Mouse (Mus musculus) naive thymus-derived CD4-positive, alpha-beta T cell, adult 2 months (primary cell): ENCODE measurements around the gene Hyal1.

ENCODE experiments used
- DNase-seq: peaks from one replicate; pipeline ENCODE4 v3.0.0-alpha.2; 2011; ENCODE audit warnings: low read depth

Gene Hyal1

GRCm38 (mm10) chr9:107594281-107595062, 17.7 kb downstream of the Hyal1 start:
- DNase-seq, result no peak

- no peak for DNase-seq
These were observed 20.2 kb downstream of the Hyal1 start for GRCm38 (mm10) chr9:107596619-107597569.

GRCm38 (mm10) chr9:107598385-107598784, 21.7 kb downstream of the Hyal1 start:
- DNase-seq, result no peak

GRCm38 (mm10) chr9:107599433-107599832, 22.7 kb downstream of the Hyal1 start:
- no peak for DNase-seq

DNA sequence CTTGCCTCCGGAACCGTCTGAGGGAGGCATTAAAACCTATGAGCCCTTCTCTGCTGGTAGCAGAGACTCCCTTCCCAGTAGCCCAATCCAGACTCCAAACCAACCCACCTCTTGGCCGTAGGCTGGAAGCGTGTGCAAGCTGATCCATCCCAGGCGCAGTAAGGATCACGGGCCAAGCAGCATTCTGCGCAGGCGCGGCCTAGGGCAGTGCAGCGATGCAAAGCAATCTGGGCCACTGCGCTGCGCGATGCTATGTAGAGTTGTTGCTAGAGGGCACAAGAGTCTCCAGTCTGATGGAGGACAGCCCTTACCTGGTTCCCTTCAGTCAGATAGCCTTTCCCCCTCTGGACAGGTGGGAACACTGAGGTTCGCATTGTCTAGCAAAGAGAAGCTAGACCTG, 23.1 kb downstream of the Hyal1 start:
- no peak for DNase-seq

GRCm38 (mm10) chr9:107600745-107601144, 24.0 kb downstream of the Hyal1 start:
- peak; percentile 45 for DNase-seq

- no peak for DNase-seq
These were observed 24.5 kb downstream of the Hyal1 start for GRCm38 (mm10) chr9:107601275-107601674.

DNA sequence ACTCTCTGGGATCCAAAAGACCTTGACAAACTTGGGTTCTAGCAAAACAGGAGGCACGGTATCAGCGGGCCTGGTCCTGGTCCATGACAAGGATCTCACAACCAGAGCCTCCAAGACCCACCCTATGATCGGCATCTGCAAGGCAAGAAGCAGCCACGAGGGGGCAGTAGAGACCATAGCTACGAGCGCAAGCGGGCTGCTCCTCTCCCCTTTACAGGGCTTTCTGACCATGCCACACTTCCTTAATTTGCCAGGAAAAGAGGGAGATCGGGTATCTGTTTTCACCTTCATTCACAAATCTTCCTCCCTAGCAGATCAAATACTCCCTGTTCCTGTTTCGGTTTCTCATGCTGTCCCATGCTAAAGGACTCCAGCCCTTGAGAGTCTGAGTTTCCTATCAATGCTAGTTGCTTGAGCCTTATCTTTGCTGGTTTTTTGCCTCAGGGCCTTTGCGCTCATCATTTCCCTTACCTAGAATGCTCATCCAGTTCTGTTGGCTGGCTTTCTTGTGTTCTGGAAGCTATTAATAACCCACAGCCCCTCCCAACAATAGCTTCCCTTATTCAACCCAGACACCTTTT, 25.4 kb downstream of the Hyal1 start:
- peak; percentile 94 for DNase-seq

GRCm38 (mm10) chr9:107603251-107603650, 26.5 kb downstream of the Hyal1 start:
- no peak for DNase-seq

DNA sequence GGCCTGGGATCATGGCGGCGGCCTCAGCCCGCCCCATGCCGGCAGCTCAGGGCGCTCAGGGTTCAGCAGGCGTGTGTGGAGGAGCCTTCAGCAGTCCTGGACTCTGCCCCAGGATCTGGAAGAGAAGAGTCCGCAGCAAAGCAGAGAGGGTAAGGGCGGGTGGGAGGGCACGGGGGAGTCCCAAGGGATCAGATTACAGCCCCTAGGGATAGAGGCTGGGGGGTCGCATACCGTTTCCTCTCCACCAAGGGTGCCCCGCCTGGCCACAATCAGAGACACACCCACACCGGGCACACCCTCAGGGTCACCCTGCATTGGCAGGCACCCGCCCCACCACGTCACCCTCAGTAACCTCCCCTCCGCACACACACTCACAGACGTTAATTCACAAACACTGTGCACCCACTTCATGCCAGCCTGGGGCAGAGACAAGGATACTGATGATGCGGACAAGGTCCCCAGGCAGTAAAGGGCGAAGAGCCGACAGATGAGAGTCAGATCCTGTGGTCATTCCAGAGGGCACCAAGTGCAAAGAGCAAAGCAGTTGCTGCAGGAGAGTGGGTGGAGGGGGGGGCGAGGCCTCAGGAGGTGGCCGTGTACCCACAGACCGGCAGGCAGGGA, 28.4 kb downstream of the Hyal1 start:
- DNase-seq, result no peak

DNA sequence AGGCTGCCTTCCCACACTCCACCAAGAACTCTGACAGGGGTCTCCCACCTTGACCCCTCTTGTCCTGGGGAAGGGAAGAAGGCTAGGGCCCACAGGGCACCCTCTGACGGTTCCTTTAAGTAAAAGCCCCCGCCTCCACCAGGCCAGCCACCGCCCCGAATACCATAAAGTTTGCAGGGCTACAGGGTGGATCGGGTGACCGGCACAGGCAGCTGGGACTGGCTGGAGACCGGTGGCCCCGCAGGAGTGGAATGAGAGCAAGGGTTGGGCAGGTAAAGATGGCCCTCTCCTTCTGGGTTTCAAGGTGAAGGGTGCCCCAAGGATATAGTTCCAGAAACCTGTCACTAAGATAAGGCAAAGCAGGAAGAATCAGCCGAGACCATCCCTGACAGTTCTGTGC, 29.9 kb downstream of the Hyal1 start:
- no peak for DNase-seq

- no peak for DNase-seq
These were observed 30.3 kb downstream of the Hyal1 start for GRCm38 (mm10) chr9:107607036-107607435.

GRCm38 (mm10) chr9:107607653-107608245, 31.0 kb downstream of the Hyal1 start:
- DNase-seq, result no peak

DNA sequence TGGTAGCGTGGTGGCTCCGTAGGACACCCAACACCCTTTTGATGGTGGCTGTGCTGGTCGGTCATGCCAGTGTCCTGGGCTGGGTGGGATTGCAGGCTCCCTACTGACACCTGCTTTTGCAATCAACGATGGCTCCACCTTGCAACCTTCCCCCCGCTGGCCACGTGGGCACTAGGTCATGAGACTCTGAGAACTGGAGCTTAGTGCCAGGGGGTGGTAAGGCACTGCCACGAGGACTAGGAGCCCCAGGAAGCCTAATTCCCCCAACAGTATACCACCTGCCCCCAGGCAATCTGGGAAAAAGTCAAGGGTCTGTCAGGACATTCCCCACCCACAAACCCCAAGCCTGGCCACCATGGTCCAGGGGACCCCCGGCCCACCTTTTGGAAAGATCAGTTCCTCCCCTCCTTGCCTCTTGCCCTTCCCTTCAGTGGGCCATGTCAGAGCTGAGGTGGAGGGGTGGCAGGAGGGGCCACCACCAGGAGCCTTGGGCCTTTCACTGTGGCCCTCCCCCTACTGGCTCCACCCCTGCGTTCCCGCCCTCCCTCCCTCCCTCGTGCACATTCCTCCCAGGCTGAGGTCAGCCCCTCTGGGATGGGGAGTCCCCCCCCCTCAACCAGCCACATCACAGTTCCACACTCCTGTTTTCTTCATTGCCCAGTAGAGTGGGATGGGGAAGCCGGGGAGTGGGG, 32.2 kb downstream of the Hyal1 start, which contains the start of gene Sema3b:
Gene Sema3b, minus strand, starts transcription at position 489 of the 692 bp plus-strand sequence.
- no peak for DNase-seq

DNA sequence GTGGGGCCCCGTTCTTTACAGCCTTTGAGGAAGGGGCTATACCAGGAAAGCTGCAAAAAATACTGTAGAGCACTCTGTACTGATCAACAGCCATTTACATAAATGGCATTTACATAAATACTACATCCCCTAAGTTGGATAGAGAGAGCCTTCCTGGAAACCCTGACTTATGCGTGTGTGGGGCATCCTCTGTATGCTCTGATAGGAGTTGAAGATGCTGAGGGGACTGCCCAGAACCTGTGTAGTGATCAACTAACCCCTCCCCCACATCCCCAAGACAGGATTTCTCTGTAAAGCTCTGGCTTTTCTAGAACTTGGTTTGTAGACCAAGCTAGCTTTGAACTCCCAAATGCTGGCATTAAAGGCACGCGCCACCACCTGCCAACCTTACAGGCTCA, 32.7 kb downstream of the Hyal1 start:
- no peak for DNase-seq

DNA sequence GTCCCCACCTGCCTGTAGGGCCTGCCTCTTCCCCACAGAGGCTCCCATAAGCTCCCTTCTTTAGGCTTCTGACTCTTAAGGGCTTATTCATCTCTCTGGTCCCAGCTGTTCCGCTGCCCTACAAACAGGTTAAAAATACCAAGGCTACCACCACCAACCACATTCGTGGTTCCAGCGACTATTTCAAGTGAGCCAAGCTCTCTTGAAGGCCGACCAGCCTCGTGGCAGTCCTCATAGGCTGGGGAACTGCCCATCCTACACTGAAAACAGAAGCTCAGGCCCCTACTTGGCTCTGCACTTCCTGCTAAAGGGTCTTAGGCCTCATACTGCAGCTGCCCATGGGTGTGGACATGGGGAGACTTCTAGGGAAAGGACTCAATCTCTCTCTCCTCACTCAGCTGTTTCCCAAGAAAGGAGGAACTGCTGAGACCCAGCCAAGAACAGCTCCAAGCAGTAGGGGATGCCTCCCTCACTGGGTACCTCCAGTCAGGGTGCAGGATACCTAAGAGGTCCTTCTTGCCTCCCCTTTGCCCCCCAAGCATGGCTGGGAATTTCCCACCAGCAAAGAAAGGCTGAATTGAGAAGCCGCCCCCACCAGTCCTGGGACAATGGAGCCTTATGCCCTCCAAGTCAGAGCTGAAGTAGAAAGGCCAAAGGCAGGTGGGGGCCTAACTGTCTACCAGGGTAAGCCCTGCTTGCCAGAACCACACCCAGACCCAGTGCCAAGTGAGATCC, 34.9 kb downstream of the Hyal1 start:
- no peak for DNase-seq

DNA sequence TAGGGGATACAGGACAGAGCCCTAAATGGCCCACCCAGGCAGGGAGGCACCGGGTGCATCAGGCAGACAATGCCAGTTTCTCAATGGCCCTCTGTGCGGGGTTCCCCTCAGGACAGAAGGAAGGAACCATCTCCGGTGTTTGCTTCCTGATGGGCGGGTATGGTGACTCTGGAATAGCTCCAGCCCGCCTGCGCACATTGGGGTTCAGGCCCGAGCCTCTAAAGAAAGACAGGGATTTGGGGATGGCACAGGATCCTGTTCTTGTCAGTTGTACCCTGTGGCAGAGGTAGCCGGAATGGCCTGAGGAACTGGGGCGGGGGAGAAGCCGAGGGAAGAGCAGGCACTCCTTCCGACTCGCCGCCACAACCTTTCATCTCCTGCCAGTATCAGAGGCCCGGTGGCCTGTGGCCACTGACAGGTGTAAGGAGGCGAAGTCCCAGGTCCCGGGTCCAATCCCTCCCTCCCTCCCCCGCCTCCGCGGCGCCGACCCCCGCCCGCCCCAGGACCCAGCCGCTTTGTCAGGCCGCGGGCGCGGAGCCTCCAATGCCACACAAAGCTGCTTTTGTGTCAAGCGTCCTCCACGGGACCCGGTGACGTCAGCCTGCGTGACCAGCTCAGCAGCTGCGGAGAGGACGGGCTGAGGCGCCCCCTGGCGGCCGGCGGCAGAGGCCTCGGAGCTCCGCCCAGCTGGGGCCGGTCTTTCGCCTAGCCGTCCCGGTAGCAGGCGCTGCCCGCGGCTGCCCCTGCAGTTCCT, 35.6 kb downstream of the Hyal1 start:
- DNase-seq, result peak; percentile 97

DNA sequence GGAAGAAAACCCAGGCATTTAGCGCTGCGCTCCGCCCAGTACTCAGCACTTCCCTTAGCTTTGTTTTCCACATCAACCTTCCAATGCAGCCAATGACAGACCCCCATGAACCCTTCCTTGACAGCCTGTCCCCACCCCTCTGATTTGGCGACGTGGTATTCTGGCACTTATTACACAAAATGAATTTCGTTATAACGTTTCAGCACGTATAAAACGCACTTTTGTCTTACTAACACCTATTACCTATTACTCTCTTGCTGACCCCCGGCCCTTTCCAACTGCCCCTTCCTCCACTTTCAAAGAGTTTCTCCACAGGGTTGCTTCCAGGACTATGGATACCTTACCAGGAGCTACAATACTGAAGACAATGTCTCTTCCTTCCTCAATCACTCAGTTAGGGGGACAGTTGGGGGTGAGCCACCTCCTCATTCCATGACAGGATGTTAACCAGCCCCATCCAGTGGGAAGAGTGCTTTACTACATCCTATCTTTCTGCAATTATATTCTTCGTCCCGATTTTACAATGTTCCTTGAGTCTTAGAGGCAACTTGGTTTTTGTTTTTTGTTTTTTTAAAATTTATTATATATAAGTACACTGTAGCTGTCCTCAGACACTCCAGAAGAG, 36.3 kb downstream of the Hyal1 start:
- DNase-seq, result no peak

GRCm38 (mm10) chr9:107615035-107615434, 38.3 kb downstream of the Hyal1 start:
- DNase-seq, result no peak
